ENCODE assay signal across 9 mouse cellular contexts in genomic region chr5:30014580-30014979, GRCm38 (mm10). TPM values are rescaled to one million over a fixed set of nuclear protein-coding genes. Genes with fewer than 3 reads are reported as not detected.
A peak's percentile ranks its signal among the peaks of the same experiment; 100 is the strongest.
DNase-seq lines count a peak whose midpoint lies in the region; TF ChIP-seq lines count a peak whose summit lies in the region.
"Had no signal": no experiment of that assay in that cellular context is flagged by ENCODE, and none has a peak within 500 bp of the region (broad histone marks: within the 10 kb centered on the region; RNA-seq: fewer than 3 reads in every experiment).

No protein-coding gene starts in this region.

- DNase-seq in adrenal gland, postnatal 14 days: peak; percentile 11
- no peak for DNase-seq in adrenal gland, postnatal 25 days
- peak in 1 of 2 experiments; percentile 8 for DNase-seq in layer of hippocampus, adult 2 months (ENCODE audit: low spot score in 2 of 2)
- DNase-seq in layer of hippocampus, adult 8-10 months (ENCODE audit: low spot score in 2 of 2): no peak
- peak; percentile 72 for DNase-seq in CH12.LX (ENCODE audit: extremely low read depth)
- peak; percentile 24 for DNase-seq in heart, postnatal 4 days
- DNase-seq in ovary, postnatal 10 days (ENCODE audit: low spot score): no peak
- no peak for DNase-seq in cerebellum, adult 11 months

- TF ChIP-seq CTCF in layer of hippocampus, adult 2 months (conservative IDR thresholded peaks at IDR 0.05): peak; percentile 76
- peak; percentile 52 to 85; a peak in 2 of 4 replicates for TF ChIP-seq CTCF in CH12.LX (conservative IDR thresholded peaks at IDR 0.05 in 1 of 2, IDR thresholded peaks at IDR 0.05 in 1 of 2; ENCODE audit: low read depth in 2 of 2, low read length in 2 of 2)

- H3K4me2 ChIP-seq in CH12.LX (ENCODE audit: insufficient read depth, low read depth, poor library complexity, severe bottlenecking): peak overlapping the region; percentile 56

- H3K4me1 ChIP-seq in CH12.LX (ENCODE audit: control insufficient read depth in 1 of 2, insufficient read depth in 2 of 2): peaks cover 7 to 19% of the 10 kb centered on the region in 2 experiments

- peaks cover 3% of the 10 kb centered on the region for H3K79me2 ChIP-seq in CH12.LX (replicated peaks; ENCODE audit: control insufficient read depth, extremely low read depth, insufficient read depth, poor library complexity, severe bottlenecking)

- no peak overlapping the region for H3K27ac ChIP-seq in layer of hippocampus, adult 2 months
- no peak overlapping the region for H3K27ac ChIP-seq in CH12.LX (ENCODE audit: insufficient read depth, low read depth)

- TF ChIP-seq POLR2A in CH12.LX (IDR thresholded peaks at IDR 0.05; ENCODE audit: low read depth, low read length): no peak

- peak overlapping the region; percentile 77; the same call in 1 of the 2 replicates for H3K9ac ChIP-seq in CH12.LX (ENCODE audit: insufficient read depth, low read depth)

- no peak for TF ChIP-seq EP300 in CH12.LX (IDR thresholded peaks at IDR 0.05; ENCODE audit: low read length)

- TF ChIP-seq RAD21 in CH12.LX (IDR thresholded peaks at IDR 0.05; ENCODE audit: low read depth, low read length): peak; percentile 81

- H3K9me3 ChIP-seq in CH12.LX (replicated peaks; ENCODE audit: low read length): no peaks in the 10 kb centered on the region
- H3K9me3 ChIP-seq: G1E had no signal

- peaks cover 0 to 2% of the 10 kb centered on the region in 2 experiments for H3K36me3 ChIP-seq in CH12.LX (replicated peaks in 1 of 2; ENCODE audit: control insufficient read depth in 1 of 2, insufficient read depth in 1 of 2, low read length in 1 of 2)
- H3K36me3 ChIP-seq: G1E had no signal

- no peaks in the 10 kb centered on the region for H3K27me3 ChIP-seq in CH12.LX (replicated peaks)

- in situ Hi-C loops in CH12.LX (cut with MboI; ENCODE audit: low pct_ligation_motif_present, low pct_unique_long_range_greater_than_20kb, low sequenced_read_pairs): loop anchor here (25.0 kb wide), 1 partner anchor 177 kb away; no protein-coding TSS in a partner anchor

- no peak overlapping the region for H3K4me3 ChIP-seq in layer of hippocampus, adult 2 months
- H3K4me3 ChIP-seq in CH12.LX (replicated peaks in 1 of 3; ENCODE audit: low read depth in 2 of 3, low read length in 2 of 3, poor library complexity in 1 of 3): peak overlapping the region in 1 of 3 experiments; percentile 57

- dilution Hi-C loops in CH12.LX (cut with MboI; ENCODE audit: extremely low pct_ligation_motif_present, extremely low pct_unique_long_range_greater_than_20kb, low sequenced_read_pairs): no loop called here

TF ChIP-seq in CH12.LX, 34 proteins besides CTCF, POLR2A, EP300 and RAD21:
- TF ChIP-seq ZKSCAN1 (IDR thresholded peaks at IDR 0.05; ENCODE audit: borderline replicate concordance, low read depth, low read length) (peak; percentile 63; the same call in 1 of the 2 replicates), JUND (conservative IDR thresholded peaks at IDR 0.05; ENCODE audit: low read depth, low read length) (peak; percentile 27; the same call in 1 of the 2 replicates), SIN3A (IDR thresholded peaks at IDR 0.05; ENCODE audit: low read length) (no peak), NELFE (IDR thresholded peaks at IDR 0.05; ENCODE audit: low read depth, low read length) (no peak), ZC3H11A (IDR thresholded peaks at IDR 0.05; ENCODE audit: low read depth, low read length) (peak; percentile 73), MXI1 (IDR thresholded peaks at IDR 0.05; ENCODE audit: low read depth, low read length) (peak; percentile 22; the same call in 1 of the 2 replicates), CHD1 (IDR thresholded peaks at IDR 0.05; ENCODE audit: low read depth, low read length) (0 out of 2 replicates have a peak, but pooled peaks have one; percentile 53), USF2 (conservative IDR thresholded peaks at IDR 0.05; ENCODE audit: low read depth, low read length) (no peak), IRF4 (IDR thresholded peaks at IDR 0.05; ENCODE audit: low read depth, low read length) (0 out of 2 replicates have a peak, but pooled peaks have one; percentile 19), SMC3 (IDR thresholded peaks at IDR 0.05; ENCODE audit: low read depth, low read length) (peak; percentile 91), USF1 (IDR thresholded peaks at IDR 0.05; ENCODE audit: low read depth, low read length) (no peak)

RNA-seq across cellular contexts. Expression of gene Il6, which starts 1.7 kb away (rescaled TPM):
- not detected in 2 replicates for total RNA-seq in adrenal gland, postnatal 14 days (2021)
- not detected in 2 replicates for total RNA-seq in adrenal gland, postnatal 25 days (2021)
- total RNA-seq in layer of hippocampus, adult 2 months (2021): not detected
- not detected for total RNA-seq in layer of hippocampus, adult 8-10 months (2022)
- total RNA-seq in CH12.LX (2012; rRNA removed) (3.5 and 12.9 TPM in 2 replicates), CH12.LX (2014; rRNA removed) (1.2 TPM in 2 replicates)
- not detected in 2 replicates for polyA plus RNA-seq in CH12.LX (2012; ENCODE audit: insufficient read length, low read depth)
- under 1 TPM in 1 of 2 experiments, not detected in 1; 0.29 TPM for total RNA-seq in heart, postnatal 4 days (2021)
- polyA plus RNA-seq: G1E had no signal

RNA-seq across cellular contexts. Expression of gene Tyms, which starts 58.8 kb away (rescaled TPM):
- 38.1 and 51.8 TPM in 2 replicates for total RNA-seq in adrenal gland, postnatal 14 days (2021)
- 26.6 and 33.0 TPM in 2 replicates for total RNA-seq in adrenal gland, postnatal 25 days (2021)
- total RNA-seq in layer of hippocampus, adult 2 months (2021): 1 to 10 TPM; 5.8 to 7.2 TPM
- 1 to 10 TPM; 4.9 to 9.1 (median 6.2) TPM for total RNA-seq in layer of hippocampus, adult 8-10 months (2022)
- total RNA-seq in CH12.LX (2012; rRNA removed) (153 and 174 TPM in 2 replicates), CH12.LX (2014; rRNA removed) (260 and 306 TPM in 2 replicates)
- 193 and 211 TPM in 2 replicates for polyA plus RNA-seq in CH12.LX (2012; ENCODE audit: insufficient read length, low read depth)
- 10 to 100 TPM; 44.0 to 49.6 TPM for total RNA-seq in heart, postnatal 4 days (2021)

Comparison
In these comparisons a context has a peak if more than half of its experiments do, and no peak if none do; other contexts are left out.
1. DNase-seq: peak in adrenal gland, postnatal 14 days (single experiment), CH12.LX (single experiment) and heart, postnatal 4 days (single experiment); none in adrenal gland, postnatal 25 days (single experiment), layer of hippocampus, adult 8-10 months (0 of 2), ovary, postnatal 10 days (single experiment) and cerebellum, adult 11 months (single experiment).